13 mouse cellular contexts compared by ENCODE assay signal in genomic region chr17:31865636-31866035, GRCm38 (mm10). TPM values are rescaled to one million over a fixed set of nuclear protein-coding genes. Genes with fewer than 3 reads are reported as not detected.
DNase-seq lines count a peak whose midpoint lies in the region; ATAC-seq and TF ChIP-seq lines count a peak whose summit lies in the region.
"Had no signal": no experiment of that assay in that cellular context is flagged by ENCODE, and none has a peak within 500 bp of the region (broad histone marks: within the 10 kb centered on the region; RNA-seq: fewer than 3 reads in every experiment).

No protein-coding gene starts in this region.

- no peak for TF ChIP-seq CTCF in lung, embryonic 14.5 days (IDR thresholded peaks at IDR 0.05; ENCODE audit: low read depth)

- H3K27ac ChIP-seq in heart, embryonic 11.5 days (ENCODE audit: low read depth, low read length) = peak overlapping the region; percentile 50; the same call in 1 of the 2 replicates
- H3K27ac ChIP-seq in heart, embryonic 12.5 days (ENCODE audit: poor library complexity, severe bottlenecking) = no peak overlapping the region
- no peak overlapping the region for H3K27ac ChIP-seq in lung, embryonic 14.5 days (ENCODE audit: low read depth)
- H3K27ac ChIP-seq: hindbrain, embryonic 12.5 days; limb, embryonic 13.5 days had no signal

- H3K4me1 ChIP-seq in heart, embryonic 11.5 days (ENCODE audit: control insufficient read depth, insufficient read depth, low read length) = peaks cover 16% of the 10 kb centered on the region
- peaks cover 24% of the 10 kb centered on the region for H3K4me1 ChIP-seq in heart, embryonic 12.5 days (replicated peaks)
- H3K4me1 ChIP-seq in lung, embryonic 14.5 days (ENCODE audit: insufficient read depth) = peaks cover 12% of the 10 kb centered on the region
- H3K4me1 ChIP-seq: hindbrain, embryonic 12.5 days had no signal

- H3K36me3 ChIP-seq in heart, embryonic 11.5 days (ENCODE audit: control insufficient read depth, insufficient read depth, low read length) = no peaks in the 10 kb centered on the region
- no peaks in the 10 kb centered on the region for H3K36me3 ChIP-seq in heart, embryonic 12.5 days
- no peaks in the 10 kb centered on the region for H3K36me3 ChIP-seq in lung, embryonic 14.5 days (ENCODE audit: insufficient read depth)
- H3K36me3 ChIP-seq: hindbrain, embryonic 12.5 days; limb, embryonic 13.5 days had no signal

- DNase-seq in lung, embryonic 14.5 days = peak; percentile 58
- no peak for DNase-seq in lung, postnatal 36 days
- DNase-seq in ZHBTc4 (ENCODE audit: low read depth, low spot score) = peak; percentile 69
- DNase-seq in heart, postnatal 14 days = peak; percentile 5 to 6
- no peak for DNase-seq in spleen, postnatal 36 days (ENCODE audit: low spot score in 2 of 2)
- DNase-seq: cerebellum, adult 9-11 months; liver, postnatal 0 days had no signal

- no peak overlapping the region for H3K9ac ChIP-seq in heart, embryonic 11.5 days (ENCODE audit: low read depth, low read length)
- no peak overlapping the region for H3K9ac ChIP-seq in heart, embryonic 12.5 days
- no peak overlapping the region for H3K9ac ChIP-seq in lung, embryonic 14.5 days
- H3K9ac ChIP-seq: hindbrain, embryonic 12.5 days; limb, embryonic 13.5 days; liver, postnatal 0 days had no signal

- H3K27me3 ChIP-seq in heart, embryonic 11.5 days (ENCODE audit: control insufficient read depth, insufficient read depth, low read length) = no peaks in the 10 kb centered on the region
- no peaks in the 10 kb centered on the region for H3K27me3 ChIP-seq in heart, embryonic 12.5 days (replicated peaks)
- H3K27me3 ChIP-seq in lung, embryonic 14.5 days (ENCODE audit: insufficient read depth, low read length) = no peaks in the 10 kb centered on the region
- H3K27me3 ChIP-seq: hindbrain, embryonic 12.5 days; limb, embryonic 13.5 days had no signal

- H3K4me2 ChIP-seq in heart, embryonic 11.5 days = no peak overlapping the region
- H3K4me2 ChIP-seq in heart, embryonic 12.5 days = no peak overlapping the region
- no peak overlapping the region for H3K4me2 ChIP-seq in lung, embryonic 14.5 days
- H3K4me2 ChIP-seq: hindbrain, embryonic 12.5 days; limb, embryonic 13.5 days; midbrain, embryonic 11.5 days had no signal

- no peak overlapping the region for H3K4me3 ChIP-seq in heart, embryonic 11.5 days (ENCODE audit: low read depth, low read length)
- H3K4me3 ChIP-seq in heart, embryonic 12.5 days = no peak overlapping the region
- no peak overlapping the region for H3K4me3 ChIP-seq in lung, embryonic 14.5 days (ENCODE audit: low read depth, low read length)
- H3K4me3 ChIP-seq: hindbrain, embryonic 12.5 days; limb, embryonic 13.5 days had no signal

- H3K9me3 ChIP-seq in heart, embryonic 11.5 days (replicated peaks; ENCODE audit: control insufficient read depth, low read length) = no peaks in the 10 kb centered on the region
- H3K9me3 ChIP-seq in heart, embryonic 12.5 days (replicated peaks) = no peaks in the 10 kb centered on the region
- H3K9me3 ChIP-seq in lung, embryonic 14.5 days (ENCODE audit: low read depth, low read length) = no peaks in the 10 kb centered on the region
- H3K9me3 ChIP-seq: hindbrain, embryonic 12.5 days; limb, embryonic 13.5 days had no signal

- intact Hi-C loops in heart, postnatal 14 days (cut with DNase I) = no loop called here

- WGBS in heart, embryonic 11.5 days (ENCODE audit: insufficient replicate concordance) = 59% methylated on average over 7 of the region's 7 CpGs
- WGBS in heart, embryonic 12.5 days = 58% methylated on average over 7 of the region's 7 CpGs
- 52% methylated on average over 7 of the region's 7 CpGs for WGBS in lung, embryonic 14.5 days

- ATAC-seq in heart, embryonic 11.5 days (replicated peaks; ENCODE audit: insufficient number of reproducible peaks, low FRiP score, low TSS enrichment) = no peak
- ATAC-seq in heart, embryonic 12.5 days (ENCODE audit: insufficient number of reproducible peaks, low FRiP score) = no peak; the same call in 1 of the 2 replicates
- ATAC-seq in lung, embryonic 14.5 days (ENCODE audit: insufficient read depth) = 0 out of 2 replicates have a peak, but pooled peaks have one; percentile 36
- ATAC-seq: CD4-positive, CD25-positive, alpha-beta regulatory T cell, adult 4 months; liver, postnatal 0 days had no signal

RNA-seq across cellular contexts. Expression of gene Sik1, which starts 10.0 kb away (rescaled TPM):
- 21.7 and 24.3 TPM in 2 replicates for polyA plus RNA-seq in heart, embryonic 11.5 days (2014; fragmentation: Nextera tagmentation; extraction: Ambion mirVana)
- 23.3 and 24.3 TPM in 2 replicates for polyA plus RNA-seq in heart, embryonic 12.5 days (2016; fragmentation: Nextera tagmentation; extraction: Ambion mirVana)
- polyA plus RNA-seq in lung, embryonic 14.5 days (2014; fragmentation: Nextera tagmentation; extraction: Ambion mirVana) = 25.0 and 26.2 TPM in 2 replicates
- total RNA-seq in heart, postnatal 14 days (2021) = 10 to 100 TPM; 41.4 to 72.2 TPM

Comparison
In these comparisons a context has a peak if more than half of its experiments do, and no peak if none do; other contexts are left out.
1. DNase-seq: peak in lung, embryonic 14.5 days (single experiment), ZHBTc4 (single experiment) and heart, postnatal 14 days (2 of 2); none in lung, postnatal 36 days (single experiment) and spleen, postnatal 36 days (0 of 2).